Mouse (Mus musculus): Measurements from ENCODE around the gene Sirpb1c. TPM values are rescaled to one million over a fixed set of nuclear protein-coding genes. Genes with fewer than 3 reads are reported as not detected.
"Not testable (repeated sequence)": the region's sequence is repeated elsewhere in the genome, so short reads cannot be mapped to it uniquely, and the experiment has no call there.

The Sirpb1c gene
- not detected for polyA plus RNA-seq (2017; shearing (Covaris generic))

DNA sequence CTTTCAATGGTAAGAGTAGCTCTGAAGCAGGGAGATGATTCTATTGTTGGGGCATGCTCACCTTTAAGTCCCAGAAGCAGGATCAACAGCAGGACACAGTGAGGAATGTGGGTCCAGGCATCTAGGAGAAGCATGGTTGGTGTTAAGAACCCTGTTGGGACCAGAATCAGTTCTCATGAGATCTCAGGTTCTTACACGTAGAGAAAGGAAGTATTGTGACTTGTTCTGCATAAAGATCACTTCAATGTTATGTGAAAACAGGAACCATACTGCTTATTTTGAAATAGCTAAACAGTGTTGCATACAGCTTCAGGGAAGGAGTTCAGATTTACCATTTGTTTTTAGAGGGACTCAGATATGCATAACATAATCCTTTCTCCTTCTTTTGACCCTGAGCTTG lies at the start of gene Sirpb1c:
Gene Sirpb1c (minus strand): TSS at position 249 of the 400 bp plus-strand sequence.
- not testable (repeated sequence) for ATAC-seq

DNA sequence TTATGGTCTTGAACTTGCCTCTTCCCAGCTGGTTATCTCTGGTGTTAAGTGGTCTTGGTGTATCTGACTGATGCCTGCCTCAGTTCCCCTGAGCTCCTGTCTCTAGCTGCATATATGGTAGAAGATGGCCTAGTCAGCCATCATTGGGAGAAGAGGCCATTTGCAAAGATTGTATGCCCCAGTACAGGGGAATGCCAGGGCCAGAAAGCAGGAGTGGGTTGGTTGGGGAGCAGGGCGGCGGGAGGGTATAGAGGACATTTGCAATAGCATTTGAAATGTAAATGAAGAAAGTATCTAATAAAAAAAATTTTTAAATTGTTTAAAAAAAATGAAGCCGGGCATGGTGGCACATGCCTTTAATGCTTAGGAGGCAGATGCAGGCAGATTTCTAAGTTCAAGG lies 38.1 kb upstream of the Sirpb1c start:
- no peak for ATAC-seq

DNA sequence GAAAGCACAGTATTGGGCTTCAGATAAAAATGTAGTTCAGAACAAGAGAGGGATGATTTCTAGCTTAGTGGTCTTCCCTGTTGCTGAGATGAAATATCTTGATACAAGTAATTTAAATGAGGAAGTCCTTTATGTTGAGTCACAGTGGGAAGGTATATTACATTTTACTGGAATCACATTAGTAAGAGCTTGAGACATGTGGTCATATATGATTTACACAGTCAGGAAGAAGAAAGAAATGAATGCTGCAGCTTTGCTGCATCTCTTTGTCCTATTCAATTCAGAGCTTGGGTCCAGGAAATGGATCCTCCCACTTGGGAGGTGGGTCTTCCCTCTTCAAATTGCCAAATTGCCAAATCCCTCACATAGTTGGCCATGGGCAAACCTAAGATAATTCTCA lies 7.4 kb upstream of the Sirpb1c start:
- ATAC-seq = not testable (repeated sequence)

DNA sequence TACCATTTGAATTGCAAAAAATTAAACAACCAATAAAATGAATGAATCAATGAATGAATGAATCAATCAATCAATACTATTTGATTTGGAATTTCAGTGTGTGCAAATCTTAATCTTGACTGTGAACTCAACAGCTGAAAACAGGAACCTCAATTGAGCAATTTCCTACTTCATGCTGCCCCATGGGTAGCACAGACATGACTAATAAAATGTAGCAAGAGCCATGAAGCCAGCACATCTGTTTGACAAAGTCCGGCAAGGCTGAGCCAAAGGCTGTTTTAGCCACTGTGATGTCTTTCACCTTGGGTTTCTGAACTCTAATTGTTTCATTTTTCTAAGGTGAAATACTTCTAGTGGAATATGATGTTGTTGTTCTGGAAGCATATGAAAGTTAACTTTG lies 1.6 kb upstream of the Sirpb1c start:
- no peak for ATAC-seq

DNA sequence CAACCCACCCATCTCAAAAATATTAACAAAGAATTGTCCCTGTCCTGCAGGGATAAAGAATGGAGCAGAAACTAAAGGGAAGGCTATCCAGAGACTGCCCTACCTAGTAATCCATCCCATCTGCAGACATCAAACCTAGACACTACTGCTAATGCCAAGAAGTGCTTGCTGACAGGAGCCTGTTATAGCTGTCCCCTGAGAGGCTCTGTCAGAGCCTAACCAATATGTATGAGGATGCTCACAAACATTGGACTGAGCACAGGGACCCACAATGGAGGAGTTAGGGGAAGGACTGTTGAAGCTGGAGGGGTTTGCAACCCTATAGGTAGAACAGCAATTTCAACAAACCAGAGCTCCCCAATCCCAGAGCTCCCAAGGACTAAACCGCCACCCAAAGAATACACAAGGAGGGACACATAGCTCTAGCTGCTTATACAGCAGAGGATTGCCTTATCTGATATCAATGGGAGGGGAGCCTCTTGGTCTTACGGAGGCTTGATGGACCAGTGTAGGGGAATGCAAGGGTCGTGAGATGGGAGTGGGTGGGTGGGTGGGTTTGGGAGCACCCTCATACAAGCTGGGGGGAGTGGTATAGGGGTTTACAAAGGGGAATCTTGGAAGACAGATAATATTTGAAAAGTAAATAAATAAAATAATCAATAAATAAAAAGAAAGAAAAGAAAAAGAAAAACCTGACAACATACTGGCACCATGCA lies 838 bp downstream of the Sirpb1c start:
- ATAC-seq = no peak

DNA sequence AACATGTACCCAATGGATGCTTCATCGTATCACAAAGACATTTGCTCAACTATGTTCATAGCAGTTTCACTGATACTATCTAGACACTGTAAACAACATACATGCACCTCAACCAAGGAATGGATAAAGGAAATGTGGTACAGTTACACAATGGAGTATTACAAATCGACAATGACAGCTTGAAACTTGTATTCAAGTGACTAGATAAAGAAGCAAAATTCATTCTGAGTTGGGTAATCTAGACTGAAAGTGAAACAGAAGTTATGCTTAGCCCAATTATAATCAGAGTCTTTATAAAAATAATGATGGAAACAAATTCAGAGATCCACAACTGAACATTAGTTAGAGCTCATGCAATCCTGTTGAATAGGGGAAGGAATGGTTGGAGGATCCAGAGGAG lies 74.7 kb downstream of the Sirpb1c start:
- ATAC-seq = not testable (repeated sequence)

Other genes with a start within 250 kb of the Sirpb1c start
- not detected for gene Gm5150, start 157.9 kb upstream of the Sirpb1c start, polyA plus RNA-seq (2017; shearing (Covaris generic))